Mouse (Mus musculus): ENCODE results near the gene Bcas3.

The Bcas3 gene

GRCm38 (mm10) chr11:85660304-85660703 lies 307.3 kb downstream of the Bcas3 start:
- DNase-seq (ENCODE audit: low read depth, low spot score) = no peak

GRCm38 (mm10) chr11:85667176-85667575 lies 314.2 kb downstream of the Bcas3 start:
- DNase-seq (ENCODE audit: low read depth, low spot score) = no peak

- no peak for DNase-seq (ENCODE audit: low read depth, low spot score)
Observed at GRCm38 (mm10) chr11:85667741-85668140, 314.8 kb downstream of the Bcas3 start.

GRCm38 (mm10) chr11:85672881-85673475 lies 320.0 kb downstream of the Bcas3 start:
- DNase-seq (ENCODE audit: low read depth, low spot score) = no peak

- no peak for DNase-seq (ENCODE audit: low read depth, low spot score)
Observed at GRCm38 (mm10) chr11:85675244-85675643, 322.3 kb downstream of the Bcas3 start.

GRCm38 (mm10) chr11:85676357-85677004 lies 323.5 kb downstream of the Bcas3 start:
- no peak for DNase-seq (ENCODE audit: low read depth, low spot score)

GRCm38 (mm10) chr11:85678666-85679065 lies 325.7 kb downstream of the Bcas3 start:
- peak; percentile 33 for DNase-seq (ENCODE audit: low read depth, low spot score)

- DNase-seq (ENCODE audit: low read depth, low spot score) = peak; percentile 27
Observed at GRCm38 (mm10) chr11:85681580-85682419, 328.8 kb downstream of the Bcas3 start.

- no peak for DNase-seq (ENCODE audit: low read depth, low spot score)
Observed at GRCm38 (mm10) chr11:85684981-85685380, 332.0 kb downstream of the Bcas3 start.

- DNase-seq (ENCODE audit: low read depth, low spot score) = no peak
Observed at GRCm38 (mm10) chr11:85687816-85688439, 335.0 kb downstream of the Bcas3 start.

GRCm38 (mm10) chr11:85688440-85688838 lies 335.5 kb downstream of the Bcas3 start:
- DNase-seq (ENCODE audit: low read depth, low spot score) = no peak

GRCm38 (mm10) chr11:85689226-85689625 lies 336.3 kb downstream of the Bcas3 start:
- no peak for DNase-seq (ENCODE audit: low read depth, low spot score)

- no peak for DNase-seq (ENCODE audit: low read depth, low spot score)
Observed at GRCm38 (mm10) chr11:85691285-85691684, 338.3 kb downstream of the Bcas3 start.

- no peak for DNase-seq (ENCODE audit: low read depth, low spot score)
Observed at GRCm38 (mm10) chr11:85695614-85696263, 342.8 kb downstream of the Bcas3 start.

GRCm38 (mm10) chr11:85696491-85697398 lies 343.8 kb downstream of the Bcas3 start:
- no peak for DNase-seq (ENCODE audit: low read depth, low spot score)

- no peak for DNase-seq (ENCODE audit: low read depth, low spot score)
Observed at GRCm38 (mm10) chr11:85697468-85697867, 344.5 kb downstream of the Bcas3 start.

GRCm38 (mm10) chr11:85698242-85698641 lies 345.3 kb downstream of the Bcas3 start:
- no peak for DNase-seq (ENCODE audit: low read depth, low spot score)

- no peak for DNase-seq (ENCODE audit: low read depth, low spot score)
Observed at GRCm38 (mm10) chr11:85704062-85704748, 351.2 kb downstream of the Bcas3 start.

GRCm38 (mm10) chr11:85706630-85707029 lies 353.7 kb downstream of the Bcas3 start:
- no peak for DNase-seq (ENCODE audit: low read depth, low spot score)

- DNase-seq (ENCODE audit: low read depth, low spot score) = no peak
Observed at GRCm38 (mm10) chr11:85707496-85707895, 354.5 kb downstream of the Bcas3 start.

Measured in telencephalon, adult 2 months (tissue).